Mouse (Mus musculus) yolk sac, embryonic 10.5 days (tissue): Measurements from ENCODE around the gene Ascl2.

ENCODE experiments used
- DNase-seq: peaks from one replicate; pipeline ENCODE4 v3.0.0-alpha.2; 2017; ENCODE audit warnings: low spot score

Gene Ascl2

DNA sequence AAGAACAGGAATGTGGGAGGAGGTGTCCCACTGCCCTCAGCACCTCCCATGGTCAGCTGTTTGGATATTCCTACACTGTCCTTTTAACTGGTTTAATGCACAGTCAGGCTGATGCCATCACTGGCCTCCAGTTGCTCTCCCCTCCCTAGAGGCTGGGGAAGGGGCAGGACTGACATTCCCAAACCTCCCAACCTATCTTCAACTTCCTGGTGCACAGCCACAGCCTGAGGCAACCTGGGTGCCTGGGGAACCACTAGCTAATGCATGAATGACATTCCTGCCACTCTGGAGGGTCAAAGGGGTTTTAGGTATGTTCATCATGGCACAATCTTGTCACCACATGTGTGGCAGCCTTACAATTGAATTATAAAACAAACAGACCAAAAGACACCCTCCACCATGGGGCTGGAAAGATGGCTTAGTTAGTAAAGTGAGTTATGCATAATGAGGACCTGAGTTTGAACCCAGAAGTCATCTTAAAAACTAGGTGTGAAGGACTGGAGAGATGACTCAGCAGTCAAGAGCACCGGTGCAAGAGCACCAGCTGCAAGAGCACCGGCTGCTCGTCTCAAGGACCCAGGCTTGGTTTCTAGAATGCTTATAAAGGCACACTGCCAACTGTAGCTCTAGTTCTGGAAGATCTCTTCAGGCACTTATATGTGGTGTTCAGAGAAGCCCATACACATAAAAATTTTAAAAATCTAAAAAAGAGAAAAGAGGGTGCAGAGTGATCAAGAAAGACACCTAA is 28.5 kb upstream of the Ascl2 start:
- DNase-seq: no peak

DNA sequence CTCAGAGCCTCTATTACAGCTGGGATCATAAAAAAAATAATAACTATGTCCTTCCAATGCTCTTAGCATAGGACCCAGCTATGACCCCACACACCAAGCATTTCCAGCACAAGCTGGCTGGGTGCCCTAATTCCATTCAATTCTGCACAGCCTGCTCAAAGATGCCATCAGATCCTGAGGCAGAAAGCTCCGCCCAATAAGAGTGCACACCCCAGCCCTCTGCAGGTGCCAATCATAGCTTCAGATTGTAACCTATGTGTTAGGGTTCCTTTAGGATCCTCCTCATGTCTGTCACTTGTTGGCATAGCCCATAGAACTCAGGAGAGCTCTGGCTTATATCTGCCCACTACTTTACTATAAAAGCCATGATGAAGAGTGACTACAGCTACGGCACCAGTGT is 27.9 kb upstream of the Ascl2 start:
- no peak for DNase-seq

DNA sequence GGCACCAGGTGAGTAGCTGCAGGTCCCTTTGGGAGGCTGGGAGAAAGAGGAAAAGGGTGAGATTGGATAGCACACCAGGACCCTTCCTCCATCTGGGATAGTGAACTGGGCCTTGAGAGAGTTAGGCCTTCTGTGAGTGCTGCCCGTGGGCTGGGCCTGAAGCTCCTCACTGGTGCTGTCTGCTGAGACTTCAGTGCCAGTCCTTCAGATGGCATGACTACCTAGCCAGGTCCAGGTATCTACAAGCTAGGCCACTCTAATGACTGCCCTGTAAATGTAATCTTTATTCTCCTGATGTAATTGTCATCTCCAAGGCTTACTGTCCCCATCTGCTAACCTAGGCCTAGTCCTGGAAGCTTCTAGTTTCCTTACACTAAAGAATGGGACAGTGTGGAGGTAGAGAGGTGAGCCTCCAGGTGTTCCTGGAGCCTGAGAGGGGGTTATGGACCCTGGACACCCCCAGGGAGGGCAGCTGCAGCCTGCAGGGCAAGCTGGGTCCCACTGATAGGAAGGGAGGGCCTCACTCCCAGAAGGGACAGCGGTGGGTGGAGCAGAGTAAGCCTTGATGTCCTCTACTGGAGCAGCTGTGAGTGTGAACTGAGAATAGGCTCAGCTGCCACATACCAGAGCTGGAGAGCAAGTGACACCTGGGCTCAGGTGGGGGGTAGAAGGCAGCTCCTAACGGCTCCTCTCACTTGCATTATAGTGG is 26.7 kb upstream of the Ascl2 start:
- DNase-seq: peak; percentile 33

DNA sequence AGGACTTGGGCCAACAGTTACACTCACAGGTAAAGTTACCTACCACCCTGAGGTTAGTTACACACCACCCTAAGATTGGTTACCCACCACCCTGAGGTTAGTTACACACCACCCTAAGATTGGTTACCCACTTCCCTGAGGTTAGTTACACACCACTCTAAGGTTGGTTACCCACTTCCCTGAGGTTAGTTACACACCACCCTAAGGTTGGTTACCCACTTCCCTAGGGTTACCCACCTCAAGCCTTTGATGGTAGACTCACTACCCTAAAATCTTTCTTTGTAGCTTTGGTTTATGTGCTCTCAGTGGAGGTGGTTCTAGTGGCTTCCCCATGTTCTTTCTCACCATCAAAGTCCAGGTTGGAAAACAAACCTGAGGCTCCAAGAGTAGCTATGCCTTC is 25.9 kb upstream of the Ascl2 start:
- no peak for DNase-seq

DNA sequence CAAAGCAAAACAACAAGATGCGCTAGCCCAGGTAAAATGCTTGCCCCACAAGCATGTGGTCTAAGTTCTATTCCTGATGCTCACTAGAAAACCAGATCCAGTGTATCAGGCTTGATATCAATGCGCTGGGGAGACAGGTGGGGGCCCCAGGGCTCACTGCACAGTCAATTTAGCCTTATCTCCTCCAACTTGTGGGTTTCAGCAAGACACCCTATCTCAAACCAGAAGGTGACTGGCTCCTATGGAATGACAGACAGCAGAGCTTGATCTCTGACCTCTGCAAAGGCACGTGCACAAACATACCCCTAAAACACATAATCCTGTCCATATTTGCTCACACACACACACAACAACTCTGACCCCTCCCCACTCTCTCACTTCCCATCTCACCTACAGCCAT is 18.7 kb upstream of the Ascl2 start:
- no peak for DNase-seq

DNA sequence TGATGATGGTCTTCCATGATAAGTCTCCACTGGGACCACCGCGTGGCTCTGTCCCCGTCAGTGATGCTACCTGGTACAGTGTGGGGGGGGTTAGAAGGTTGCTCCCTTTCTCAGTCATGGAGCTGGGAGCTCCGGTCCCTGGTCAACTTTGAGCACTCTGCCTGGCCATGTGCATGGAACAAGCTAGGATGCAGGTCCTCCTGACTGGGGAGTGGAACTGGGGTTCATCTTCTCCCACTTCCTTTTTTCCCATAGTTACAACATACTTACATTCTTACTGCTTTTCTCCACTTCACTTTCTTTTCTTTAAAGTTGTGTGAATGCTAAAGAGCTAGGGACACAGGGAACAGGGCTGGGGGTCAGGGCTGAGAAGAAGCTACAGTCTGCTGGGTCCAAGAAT is 16.1 kb upstream of the Ascl2 start:
- DNase-seq: no peak

DNA sequence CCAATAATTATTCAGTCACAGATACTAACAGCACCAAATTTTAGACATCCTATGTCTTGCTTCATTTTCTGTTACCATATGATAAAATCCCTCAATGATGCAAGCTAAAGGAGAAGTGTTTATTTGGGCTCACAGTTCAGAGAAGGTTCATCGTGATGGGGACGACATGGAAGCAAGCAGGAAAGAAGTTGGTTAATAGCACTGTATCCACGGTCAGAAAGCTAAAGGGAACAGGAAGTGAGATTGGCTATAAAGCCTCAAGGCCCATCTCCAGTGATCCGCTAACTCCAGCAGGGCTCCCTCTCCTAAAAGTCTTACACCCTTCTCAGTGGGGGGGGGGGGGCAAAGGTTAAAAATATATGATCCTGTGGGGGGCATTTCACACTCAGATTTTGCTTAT is 12.8 kb upstream of the Ascl2 start:
- no peak for DNase-seq

DNA sequence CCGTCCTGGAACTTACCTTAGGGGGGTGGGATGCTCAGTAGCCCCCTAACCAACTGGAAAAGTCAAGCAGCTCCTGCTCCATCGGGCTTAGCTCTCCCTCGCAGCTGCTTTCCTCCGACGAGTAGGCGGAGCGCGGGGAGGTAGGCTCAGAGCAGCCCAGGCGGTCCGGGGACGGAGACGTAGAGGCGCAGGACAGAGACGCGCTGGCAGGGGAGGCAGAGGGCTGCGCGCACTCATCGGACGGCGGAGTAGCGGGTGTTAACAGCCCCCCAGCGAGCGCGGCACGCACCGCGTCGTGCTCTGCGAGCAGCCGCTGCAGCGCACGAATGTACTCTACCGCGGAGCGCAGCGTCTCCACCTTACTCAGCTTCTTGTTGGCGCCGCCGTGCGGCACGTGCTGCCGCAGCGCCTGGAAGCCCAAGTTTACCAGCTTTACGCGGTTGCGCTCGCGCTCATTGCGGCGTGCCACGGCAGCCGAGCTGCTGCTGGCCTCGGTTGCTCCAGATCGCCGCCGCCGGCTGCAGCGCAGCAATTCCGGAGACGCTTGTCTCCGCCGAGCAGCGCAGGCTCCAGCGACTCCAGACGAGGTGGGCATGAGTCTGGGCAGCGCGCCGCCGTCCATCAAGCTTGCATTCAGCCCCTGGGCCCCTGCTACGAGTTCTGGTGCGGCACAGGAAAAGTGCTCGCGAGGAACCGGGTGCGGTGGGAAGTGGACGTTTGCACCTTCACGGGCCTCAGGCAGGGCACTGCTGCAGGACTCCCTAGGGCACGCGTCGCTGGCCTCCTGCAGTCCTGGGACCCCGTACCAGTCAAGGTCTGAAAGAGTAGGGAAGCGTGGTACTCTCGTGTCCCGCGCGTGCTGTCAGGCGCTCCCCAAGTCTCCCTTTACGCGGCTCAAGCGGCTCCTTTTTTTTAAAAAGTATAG is 918 bp downstream of the Ascl2 start:
- DNase-seq: peak; percentile 56

DNA sequence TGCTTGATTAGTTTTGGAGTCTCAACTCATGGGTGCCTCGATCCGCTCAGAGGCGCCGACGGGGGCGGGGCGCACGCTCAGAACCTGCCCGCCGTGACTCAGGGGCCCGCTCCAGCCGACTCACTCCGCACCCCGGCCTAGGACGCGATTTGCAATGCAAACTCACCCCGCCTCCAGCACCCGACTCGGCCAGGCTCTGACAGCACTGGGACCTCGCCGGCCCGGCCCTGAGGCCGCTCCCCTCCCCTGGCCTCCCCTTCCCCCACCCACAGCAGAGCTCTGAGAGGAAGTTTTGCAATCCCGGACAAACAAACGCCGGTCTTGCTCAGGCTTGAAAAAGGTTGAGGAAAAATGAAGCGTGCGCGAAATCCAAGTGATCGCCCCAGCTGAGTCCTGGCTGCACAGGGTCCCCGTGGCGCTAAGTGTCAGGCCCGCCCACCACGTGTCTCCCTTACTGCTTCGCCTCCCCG is 1.6 kb downstream of the Ascl2 start:
- peak; percentile 74 for DNase-seq

DNA sequence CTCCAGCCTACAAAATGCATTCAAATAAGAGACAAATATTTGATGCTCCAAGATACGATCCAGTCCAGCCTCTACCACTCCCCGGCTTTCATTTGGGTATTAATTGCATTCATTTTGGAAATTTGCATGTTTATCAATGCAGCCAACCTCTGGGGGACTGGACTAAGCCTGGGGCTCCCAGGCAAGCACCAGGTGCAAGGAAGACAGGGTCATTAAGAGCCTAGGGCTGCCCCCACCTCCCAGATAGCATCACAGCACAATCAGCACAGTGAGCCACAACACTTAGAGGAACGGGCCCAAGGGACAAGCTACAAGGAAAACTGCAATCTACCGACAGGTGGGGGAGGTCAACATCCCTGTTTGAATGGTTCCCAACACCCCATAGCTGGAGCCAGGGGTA is 9.3 kb downstream of the Ascl2 start:
- DNase-seq: no peak

DNA sequence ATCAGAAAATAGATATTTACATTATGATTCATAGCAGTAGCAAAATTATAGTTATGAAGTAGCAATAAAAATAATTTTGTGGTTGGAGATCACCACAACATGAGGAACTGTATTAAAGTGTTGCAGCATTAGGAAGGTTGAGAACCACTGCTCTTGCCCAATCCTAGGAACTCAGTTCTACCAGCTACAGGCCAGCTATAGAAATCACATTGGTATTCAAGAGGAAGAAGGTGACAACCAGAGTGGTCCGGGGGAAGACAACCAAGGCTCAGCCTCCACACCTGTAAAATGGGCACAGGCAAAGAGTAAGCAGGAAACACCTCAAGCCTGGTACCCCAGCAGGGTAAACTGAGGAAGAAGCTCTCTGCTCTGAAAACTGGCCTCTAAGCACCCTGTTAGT is 10.2 kb downstream of the Ascl2 start:
- no peak for DNase-seq

DNA sequence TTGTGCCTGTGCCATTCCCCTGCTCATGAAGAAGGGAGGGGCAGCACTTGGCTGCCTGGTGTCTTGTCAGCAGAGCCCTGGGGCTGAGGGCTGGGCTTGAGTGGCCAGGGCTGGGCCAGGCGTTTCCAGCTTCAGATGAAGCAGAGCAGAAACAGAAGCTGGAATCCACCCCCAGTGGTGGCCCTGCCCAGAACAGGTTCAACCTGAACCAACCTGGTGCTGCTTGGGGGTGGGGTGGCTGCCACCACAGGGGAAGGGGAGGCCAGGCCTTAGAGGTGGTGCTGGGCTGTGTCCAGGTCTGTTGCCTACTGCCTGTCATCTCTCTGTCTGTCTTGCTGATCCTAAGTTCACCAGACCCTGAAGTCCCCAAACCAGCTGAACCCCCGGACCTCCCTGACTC is 13.0 kb downstream of the Ascl2 start:
- no peak for DNase-seq

DNA sequence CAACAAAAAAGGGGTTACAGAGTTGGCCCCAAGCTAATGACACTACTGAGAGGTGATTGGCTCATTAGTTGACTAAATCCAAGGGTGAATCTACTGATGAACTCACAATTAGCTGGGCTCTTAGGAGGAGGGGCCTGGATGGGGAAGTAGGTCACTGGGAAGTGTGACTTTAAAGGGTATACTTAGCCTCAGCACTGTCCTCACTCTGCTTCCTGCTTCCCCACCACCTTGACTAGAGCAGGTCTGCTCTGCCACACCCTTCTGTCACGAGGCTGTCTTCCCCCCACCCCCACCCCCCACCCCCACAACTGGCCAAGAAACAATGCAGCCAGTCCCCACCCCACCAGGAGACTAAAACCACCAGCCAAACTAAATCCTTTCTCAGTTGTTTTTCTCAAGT is 19.5 kb downstream of the Ascl2 start:
- no peak for DNase-seq

DNA sequence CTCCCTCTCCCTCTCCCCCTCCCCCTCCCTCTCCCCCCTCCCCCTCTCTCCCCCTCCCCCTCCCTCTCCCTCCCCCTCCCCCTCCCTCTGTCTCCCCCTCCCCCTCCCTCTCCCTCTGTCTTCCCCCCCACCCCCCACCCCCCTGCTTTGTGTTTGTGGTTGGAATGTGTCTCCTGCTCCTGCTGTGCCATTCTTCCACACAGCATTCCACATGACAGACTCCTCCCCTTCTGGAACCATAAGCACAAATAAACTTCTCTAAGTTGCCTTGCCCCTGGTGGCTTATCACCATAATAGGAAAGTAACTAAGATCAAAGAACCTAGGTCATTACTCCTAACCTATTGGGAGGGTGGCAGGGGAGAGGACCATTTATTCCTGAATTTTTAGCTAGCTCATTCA is 31.4 kb downstream of the Ascl2 start:
- no peak for DNase-seq

DNA sequence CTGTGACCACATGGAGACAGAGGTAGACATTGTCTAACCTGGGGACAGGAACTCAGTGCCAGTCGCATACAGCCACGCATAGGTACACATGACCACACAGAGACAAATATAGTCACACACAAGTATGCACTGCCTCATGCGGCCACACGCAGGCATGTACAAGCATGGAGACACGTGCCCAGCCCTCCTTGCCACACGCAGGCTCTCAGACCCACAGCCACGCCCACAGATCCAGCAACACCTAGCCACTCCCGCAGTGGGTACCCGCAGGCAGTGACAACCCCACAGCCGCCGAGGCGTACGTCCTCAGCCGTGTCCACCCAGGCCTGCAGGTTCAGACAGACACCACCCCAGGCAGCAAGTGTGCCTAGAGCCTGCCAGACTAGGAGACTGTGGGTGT is 33.4 kb downstream of the Ascl2 start:
- no peak for DNase-seq

DNA sequence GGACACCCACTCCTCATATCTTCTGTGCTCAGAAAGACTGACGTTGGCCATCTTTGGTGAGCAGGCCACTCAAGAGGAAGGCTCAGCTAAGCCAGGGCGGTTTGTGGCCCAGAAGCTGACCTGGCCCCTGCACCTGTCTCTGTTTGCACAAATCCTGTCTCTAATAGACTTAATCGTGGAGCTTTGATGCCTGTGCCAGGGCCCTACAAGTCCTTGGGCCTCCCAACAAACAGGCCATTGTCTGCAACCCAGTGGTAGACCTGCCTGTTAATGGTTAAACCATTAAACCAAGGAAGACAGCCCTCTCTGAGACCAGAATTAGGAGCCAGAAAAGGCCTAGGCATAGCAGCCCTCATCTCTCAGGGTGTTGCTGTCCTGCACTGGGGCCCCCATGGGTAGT is 36.6 kb downstream of the Ascl2 start:
- DNase-seq: no peak

DNA sequence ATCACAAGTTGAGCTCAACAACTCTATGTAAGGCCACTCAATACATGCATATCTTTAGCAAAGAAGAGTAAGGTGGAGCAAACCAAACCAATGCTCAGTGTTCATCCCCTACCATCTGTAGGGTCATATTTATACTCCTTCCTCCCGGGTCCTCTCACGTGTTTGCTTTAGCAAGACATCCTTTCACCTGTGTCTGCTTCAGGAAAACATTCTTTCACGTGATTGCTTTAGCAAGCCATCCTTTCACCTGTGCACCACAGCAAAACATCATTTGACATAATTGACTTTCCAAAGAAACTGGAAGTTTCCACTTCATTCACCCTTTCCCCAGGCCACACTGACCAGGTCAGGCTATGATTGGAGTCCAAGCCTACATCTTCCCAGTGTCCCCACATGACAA is 38.0 kb downstream of the Ascl2 start, which contains the start of gene Th:
TSS of gene Th (minus strand) at position 101 of the 400 bp plus-strand sequence.
- DNase-seq: no peak

DNA sequence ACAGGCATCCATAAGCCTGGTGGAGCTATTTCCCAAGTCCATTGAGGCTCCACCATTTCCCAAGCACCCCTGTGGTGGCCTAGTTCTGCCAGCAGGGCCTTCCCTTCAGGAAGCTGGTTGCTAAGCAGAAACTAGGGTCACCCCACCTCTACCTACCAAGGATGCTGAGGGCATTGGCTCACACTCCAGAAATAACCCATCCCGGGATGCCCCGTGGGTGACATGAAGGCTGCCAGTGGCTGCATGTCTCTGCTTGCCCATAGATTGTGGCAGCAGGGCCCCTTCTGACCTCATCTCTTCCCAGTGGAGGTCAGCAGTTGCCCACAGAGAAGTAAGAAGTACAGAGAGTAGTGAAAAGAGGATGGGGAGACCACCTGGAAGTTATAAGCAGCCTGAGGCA is 39.5 kb downstream of the Ascl2 start:
- DNase-seq: no peak

DNA sequence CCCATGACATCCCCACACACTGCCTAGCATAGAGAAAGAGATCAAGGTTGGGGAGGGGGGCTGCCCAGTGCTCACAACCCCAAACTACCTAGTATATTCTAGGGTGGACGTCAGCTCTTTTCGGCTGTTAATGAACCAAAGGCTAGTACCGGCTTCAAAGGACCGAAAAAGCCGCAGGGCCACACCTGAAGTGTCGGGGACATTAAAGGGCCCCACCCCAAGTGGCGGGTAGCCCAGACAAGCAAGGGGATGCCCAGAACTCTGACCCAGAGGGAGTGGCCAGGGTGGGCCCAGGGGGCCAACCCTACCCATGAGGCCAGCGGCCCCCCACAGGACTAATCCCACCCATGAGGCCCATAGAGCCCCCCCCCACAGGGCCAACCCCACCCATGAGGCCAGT is 41.8 kb downstream of the Ascl2 start:
- DNase-seq: no peak

DNA sequence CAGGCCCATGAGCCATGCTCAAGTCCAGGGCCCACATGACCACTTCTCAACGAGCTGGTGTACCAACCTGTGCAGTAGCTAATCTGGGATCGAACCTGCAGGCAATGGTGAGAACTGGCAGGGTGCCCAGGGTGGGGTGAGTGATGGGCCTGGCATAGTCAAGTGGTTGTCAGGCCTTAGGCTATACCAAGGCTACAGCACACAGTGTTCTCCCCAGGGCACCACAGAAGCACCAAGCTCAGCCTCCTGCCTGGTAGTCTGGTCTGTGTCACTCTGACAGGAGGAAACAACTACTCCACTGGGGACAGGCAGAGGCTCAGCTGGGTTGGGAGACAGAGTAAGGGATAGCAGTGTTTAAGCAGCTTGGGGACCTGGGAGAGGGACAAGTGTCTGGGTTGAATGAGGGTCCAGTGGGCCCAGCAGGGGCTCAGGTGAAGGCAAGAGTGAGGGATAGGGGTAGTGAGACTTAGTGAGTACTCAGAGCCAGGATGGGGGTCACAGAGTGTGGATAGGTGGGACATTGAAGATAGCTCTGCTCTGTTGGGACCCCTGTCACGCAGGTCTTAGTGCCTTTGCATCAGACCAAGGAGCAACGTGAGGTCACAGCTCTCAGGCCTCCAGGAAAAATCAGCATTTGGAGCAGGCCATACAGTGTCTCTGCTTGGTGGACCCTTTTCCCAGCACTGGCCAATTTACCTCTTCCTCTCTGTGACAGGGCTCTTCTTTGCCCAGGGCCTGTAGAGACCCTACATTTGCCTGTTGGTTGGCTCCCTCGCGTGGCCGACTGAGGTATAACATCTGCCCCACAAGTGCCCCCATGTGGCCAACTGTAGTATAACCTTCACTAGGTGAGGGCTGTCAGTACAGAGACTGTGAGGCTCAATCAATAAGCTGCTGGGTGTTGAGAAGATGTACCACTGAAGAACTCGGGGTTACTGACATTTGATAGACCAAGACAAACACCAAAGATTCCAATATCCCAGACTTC is 50.1 kb downstream of the Ascl2 start:
- DNase-seq: peak; percentile 56

DNA sequence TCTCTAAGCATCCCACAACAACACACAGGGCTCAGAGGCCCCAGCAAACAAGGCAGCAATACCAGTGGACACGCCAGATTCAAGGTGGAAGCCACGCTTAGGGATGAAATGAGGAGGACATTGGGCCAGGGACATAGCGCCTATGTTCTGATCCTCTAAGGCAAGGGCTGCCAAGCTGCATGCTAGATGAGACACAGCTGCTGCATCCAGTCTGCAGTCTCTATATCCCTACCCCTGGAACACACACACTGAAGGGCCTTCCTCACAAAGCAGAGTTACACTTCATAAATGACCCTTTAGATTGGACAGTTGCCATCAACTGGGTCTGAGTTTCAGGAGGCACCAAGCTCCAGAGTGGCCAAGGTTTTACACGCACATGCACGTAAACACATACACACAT is 51.4 kb downstream of the Ascl2 start:
- no peak for DNase-seq
